Mouse (Mus musculus): ENCODE measurements around the gene 2010111I01Rik. TPM values are rescaled to one million over a fixed set of nuclear protein-coding genes. Genes with fewer than 3 reads are reported as not detected.
A peak's percentile ranks its signal among the peaks of the same experiment; 100 is the strongest.

2010111I01Rik gene
- total and polyA plus RNA-seq, 3 experiments = 26.3 to 32.7 TPM; not detected in 1

DNA sequence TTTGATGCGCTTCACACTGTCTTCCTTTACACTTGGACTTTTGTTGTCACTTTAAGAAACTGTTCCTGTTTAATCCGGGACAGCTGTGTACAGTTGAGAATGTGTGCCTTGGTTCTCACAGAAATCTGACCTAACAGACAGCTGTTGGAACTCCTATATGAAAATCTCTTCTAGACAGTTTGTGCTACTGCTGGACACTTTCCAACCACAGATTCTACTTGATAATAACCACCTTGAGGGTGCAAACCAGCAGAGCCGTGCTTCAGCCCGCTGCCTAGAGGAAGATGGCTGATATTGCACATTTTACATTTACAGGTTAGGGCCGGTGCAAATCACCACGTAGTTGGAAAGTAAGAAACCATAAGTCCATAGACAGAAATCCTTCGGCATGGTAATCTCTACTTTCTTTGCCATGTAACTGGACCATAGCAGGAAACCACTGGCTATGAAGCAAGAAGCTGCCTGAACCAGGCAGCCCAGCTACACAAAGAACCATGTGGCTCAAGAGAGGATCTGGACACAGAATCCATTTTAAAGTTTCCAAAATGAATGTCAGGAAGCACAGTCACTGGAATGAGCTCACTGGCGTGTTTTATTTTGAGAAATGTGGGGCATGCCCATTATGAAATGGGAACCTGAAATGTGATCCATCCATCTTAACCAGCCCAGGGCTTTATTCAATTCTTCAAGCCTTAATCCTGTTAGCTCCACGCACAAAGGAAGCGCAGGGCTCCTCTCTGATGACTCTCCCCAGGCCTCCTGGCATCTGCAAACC lies 148.1 kb downstream of the 2010111I01Rik start:
- H3K9ac ChIP-seq (ENCODE audit: control insufficient read depth, low read depth, low read length, poor library complexity, severe bottlenecking) = no peak overlapping the region
- DNase-seq (ENCODE audit: low read depth, low spot score) = peak; percentile 69
- H3K9me3 ChIP-seq (replicated peaks; ENCODE audit: insufficient read depth, low read length) = no peaks in the 10 kb centered on the region
- H3K4me3 ChIP-seq (ENCODE audit: control insufficient read depth in 1 of 2, insufficient read depth in 1 of 2, low read depth in 2 of 2, low read length in 2 of 2) = no peak overlapping the region
- H3K4me1 ChIP-seq (ENCODE audit: control insufficient read depth in 1 of 2, insufficient read depth in 2 of 2, low read length in 2 of 2) = peaks cover 11 to 28% of the 10 kb centered on the region in 2 experiments; a peak in 3 of 4 replicates
- no peaks in the 10 kb centered on the region for H3K27me3 ChIP-seq (ENCODE audit: control insufficient read depth in 1 of 2, insufficient read depth in 2 of 2, low read length in 2 of 2)
- peaks cover 0 to 29% of the 10 kb centered on the region in 2 experiments; a peak in 2 of 4 replicates for H3K36me3 ChIP-seq (ENCODE audit: control insufficient read depth in 1 of 2, insufficient read depth in 2 of 2, low read length in 2 of 2)
- H3K79me2 ChIP-seq (ENCODE audit: control insufficient read depth, insufficient read depth, low read length, poor library complexity) = no peaks in the 10 kb centered on the region
- H3K27ac ChIP-seq (ENCODE audit: control insufficient read depth, low read depth, low read length) = no peak overlapping the region
- TF ChIP-seq ETS1 (IDR thresholded peaks at IDR 0.05; ENCODE audit: low read depth, low read length) = peak; percentile 74
- no peak for TF ChIP-seq POLR2AphosphoS5 (IDR thresholded peaks at IDR 0.05; ENCODE audit: borderline replicate concordance, low read depth, low read length)
- TF ChIP-seq NELFE (IDR thresholded peaks at IDR 0.05; ENCODE audit: low read depth, low read length) = no peak
- TF ChIP-seq MEF2A (IDR thresholded peaks at IDR 0.05; ENCODE audit: extremely low read depth, insufficient replicate concordance, low read depth, low read length, poor library complexity, severe bottlenecking) = no peak
- TF ChIP-seq TCF12 (IDR thresholded peaks at IDR 0.05; ENCODE audit: low read depth, low read length) = peak; percentile 54
- TF ChIP-seq USF1 (IDR thresholded peaks at IDR 0.05; ENCODE audit: low read depth, low read length) = no peak
- no peak for TF ChIP-seq USF2 (IDR thresholded peaks at IDR 0.05; ENCODE audit: borderline replicate concordance in 1 of 2, insufficient read depth in 1 of 2, low read depth in 1 of 2, low read length in 2 of 2)
- no peak for TF ChIP-seq MXI1 (IDR thresholded peaks at IDR 0.05; ENCODE audit: low read depth, low read length)
- peak; percentile 50 for TF ChIP-seq GATA1 (IDR thresholded peaks at IDR 0.05; ENCODE audit: low read depth, low read length)
- no peak for TF ChIP-seq MAX (IDR thresholded peaks at IDR 0.05; ENCODE audit: low read length)
- TF ChIP-seq ZMIZ1 (IDR thresholded peaks at IDR 0.05; ENCODE audit: low read depth, low read length) = no peak
- TF ChIP-seq HCFC1 (IDR thresholded peaks at IDR 0.05; ENCODE audit: low read depth, low read length) = no peak
- TF ChIP-seq MYB (IDR thresholded peaks at IDR 0.05; ENCODE audit: low read depth, low read length) = 0 out of 2 replicates have a peak, but pooled peaks have one; percentile 31
- TF ChIP-seq TBP (IDR thresholded peaks at IDR 0.05; ENCODE audit: low read depth, low read length) = no peak
- TF ChIP-seq CHD1 (IDR thresholded peaks at IDR 0.05; ENCODE audit: low read depth, low read length) = no peak
- no peak for TF ChIP-seq ZC3H11A (IDR thresholded peaks at IDR 0.05; ENCODE audit: low read depth, low read length)
- TF ChIP-seq POLR2A (IDR thresholded peaks at IDR 0.05; ENCODE audit: control insufficient read depth in 1 of 2, insufficient read depth in 1 of 2, low read depth in 1 of 2, low read length in 2 of 2, poor library complexity in 1 of 2) = no peak
- TF ChIP-seq RAD21 (IDR thresholded peaks at IDR 0.05; ENCODE audit: low read depth, low read length) = no peak
- no peak for TF ChIP-seq ZNF384 (IDR thresholded peaks at IDR 0.05; ENCODE audit: low read depth, low read length)
- TF ChIP-seq TAL1 (IDR thresholded peaks at IDR 0.05; ENCODE audit: low read length) = no peak
- no peak for TF ChIP-seq JUND (IDR thresholded peaks at IDR 0.05; ENCODE audit: low read depth, low read length)
- TF ChIP-seq EP300 (IDR thresholded peaks at IDR 0.05; ENCODE audit: low read depth in 1 of 2, low read length in 2 of 2) = peak; percentile 50 to 52
- TF ChIP-seq SIN3A (IDR thresholded peaks at IDR 0.05; ENCODE audit: low read length) = no peak
- no peak for TF ChIP-seq MYC (IDR thresholded peaks at IDR 0.05; ENCODE audit: low read depth, low read length)
- TF ChIP-seq ELF1 (IDR thresholded peaks at IDR 0.05; ENCODE audit: low read depth, low read length) = no peak
- TF ChIP-seq POLR2AphosphoS2 (IDR thresholded peaks at IDR 0.05; ENCODE audit: low read length) = no peak
- no peak for TF ChIP-seq NRF1 (IDR thresholded peaks at IDR 0.05; ENCODE audit: insufficient read depth, low read depth, low read length, poor library complexity, severe bottlenecking)
- no peak for TF ChIP-seq UBTF (IDR thresholded peaks at IDR 0.05; ENCODE audit: borderline replicate concordance, insufficient read depth, low read depth, low read length)
- TF ChIP-seq CHD2 (IDR thresholded peaks at IDR 0.05; ENCODE audit: low read length) = no peak
- TF ChIP-seq MAFK (IDR thresholded peaks at IDR 0.05; ENCODE audit: borderline replicate concordance, low read depth, low read length) = no peak
- no peak for TF ChIP-seq KAT2A (conservative IDR thresholded peaks at IDR 0.05; ENCODE audit: low read depth, low read length)
- TF ChIP-seq GABPA (IDR thresholded peaks at IDR 0.05; ENCODE audit: low read depth, low read length) = no peak
- no peak; a peak in 1 of 6 replicates for TF ChIP-seq CTCF (IDR thresholded peaks at IDR 0.05 in 2 of 3, conservative IDR thresholded peaks at IDR 0.05 in 1 of 3; ENCODE audit: control insufficient read depth in 1 of 3, insufficient read depth in 1 of 3, low read depth in 2 of 3, low read length in 3 of 3, poor library complexity in 1 of 3, severe bottlenecking in 1 of 3)
- TF ChIP-seq BHLHE40 (IDR thresholded peaks at IDR 0.05; ENCODE audit: borderline replicate concordance, low read depth, low read length) = no peak
- no peak for TF ChIP-seq SMC3 (IDR thresholded peaks at IDR 0.05; ENCODE audit: low read depth, low read length)
- no peak for TF ChIP-seq E2F4 (IDR thresholded peaks at IDR 0.05; ENCODE audit: borderline replicate concordance, low read depth, low read length)

Data from MEL (cell line).